Mouse (Mus musculus): ENCODE results near the gene Agbl4. TPM values are rescaled to one million over a fixed set of nuclear protein-coding genes. Genes with fewer than 3 reads are reported as not detected.

The Agbl4 gene
- polyA plus RNA-seq, 1 experiment: 9.5 TPM

GRCm38 (mm10) chr4:111691057-111691543, 1293.6 kb downstream of the Agbl4 start:
- DNase-seq (ENCODE audit: extremely low spot score in 1 of 2, low spot score in 1 of 2): no peak

DNA sequence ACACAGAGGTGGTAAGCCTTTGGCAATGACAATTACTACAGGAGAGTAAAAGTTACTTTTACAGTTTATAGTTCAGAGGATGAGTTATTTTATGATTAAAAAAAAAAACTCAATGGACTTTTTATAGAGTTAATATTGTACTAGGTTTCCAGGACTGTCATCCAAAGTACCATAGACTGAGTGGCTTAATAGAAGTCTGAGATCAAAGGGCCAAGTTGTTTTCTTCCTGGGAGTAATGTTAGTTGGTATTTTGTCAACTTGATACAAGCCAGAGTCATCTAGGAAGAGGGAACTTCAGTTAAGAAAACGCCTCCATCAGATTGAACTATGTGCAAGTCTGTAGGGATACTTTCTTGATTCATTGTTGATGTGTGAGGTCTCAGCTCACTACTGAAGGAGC, 1303.9 kb downstream of the Agbl4 start:
- no peak for DNase-seq (ENCODE audit: extremely low spot score in 1 of 2, low spot score in 1 of 2)

- DNase-seq (ENCODE audit: extremely low spot score in 1 of 2, low spot score in 1 of 2): no peak
These were observed 1306.7 kb downstream of the Agbl4 start for GRCm38 (mm10) chr4:111704126-111704525.

- no peak for DNase-seq (ENCODE audit: extremely low spot score in 1 of 2, low spot score in 1 of 2)
These were observed 1307.5 kb downstream of the Agbl4 start for GRCm38 (mm10) chr4:111704975-111705374.

Other genes with a start within 250 kb of the Agbl4 start
- gene Elavl4, start 45.8 kb upstream of the Agbl4 start, polyA plus RNA-seq (2012; rRNA removed): 29.2 and 39.3 TPM in 2 replicates

Measured in frontal cortex, adult 2 months (tissue).